Mouse (Mus musculus): Measurements from ENCODE around the gene Rev3l. TPM values are rescaled to one million over a fixed set of nuclear protein-coding genes. Genes with fewer than 3 reads are reported as not detected.

Rev3l gene
- polyA plus RNA-seq (2012; rRNA removed) (6.3 and 10.0 TPM in 2 replicates), polyA plus RNA-seq (2014; fragmentation: Nextera tagmentation; extraction: Ambion mirVana) (4.9 and 5.7 TPM in 2 replicates)

DNA sequence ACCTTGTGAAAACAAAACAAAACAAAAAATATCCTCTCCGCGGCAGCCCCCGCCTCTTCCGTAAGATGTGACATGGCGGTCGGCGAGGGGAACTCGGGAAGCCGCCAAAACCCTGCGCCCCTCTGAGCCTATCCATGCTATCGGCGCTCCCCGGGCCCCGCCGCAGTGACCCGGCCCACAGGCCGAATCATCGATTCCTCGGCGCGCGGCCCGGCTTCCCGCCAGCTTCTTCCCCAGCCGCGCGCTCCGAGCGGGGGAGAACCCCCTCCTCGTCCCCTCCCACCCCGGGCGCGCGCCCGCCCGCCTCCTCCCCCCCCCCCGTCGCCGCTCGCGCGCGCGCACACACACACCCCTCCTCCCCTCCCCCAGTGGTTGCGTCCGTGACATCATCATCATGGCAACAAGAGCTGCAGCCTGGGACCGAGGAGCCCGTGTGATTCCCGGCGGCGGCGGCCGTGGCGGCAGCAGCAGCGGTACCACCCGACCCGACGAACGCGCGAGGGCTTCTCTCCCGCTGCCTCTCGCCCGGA is at the start of gene Rev3l:
Gene Rev3l (plus strand): TSS at position 383 of the 530 bp plus-strand sequence.
- H3K27me3 ChIP-seq (ENCODE audit: control insufficient read depth, insufficient read depth, low read length), result no peaks in the 10 kb centered on the region
- peak within 1 kb of the TSS; percentile 82 for H3K27ac ChIP-seq
- peaks cover 5 to 10% of the 10 kb centered on the region in 2 experiments for H3K4me1 ChIP-seq (replicated peaks; ENCODE audit: control insufficient read depth in 2 of 2, insufficient read depth in 2 of 2, low read length in 1 of 2)
- no peak for TF ChIP-seq EP300 (IDR thresholded peaks at IDR 0.05; ENCODE audit: low read depth)
- no peak for TF ChIP-seq CTCF (IDR thresholded peaks at IDR 0.05; ENCODE audit: low read depth)
- H3K4me3 ChIP-seq (ENCODE audit: insufficient read depth in 1 of 2, low read depth in 2 of 2, low read length in 2 of 2), result peak within 1 kb of the TSS; percentile 96 to 98
- ATAC-seq (ENCODE audit: insufficient read depth) (peak; percentile 79), DNase-seq (ENCODE audit: low read depth in 3 of 3, low spot score in 3 of 3) (peak; percentile 81 to 83 (median 82))
- no peaks in the 10 kb centered on the region for H3K36me3 ChIP-seq (replicated peaks; ENCODE audit: control insufficient read depth, insufficient read depth, low read depth)
- under 1% methylated on average over 48 of the region's 64 CpGs for WGBS (ENCODE audit: insufficient replicate concordance)
- H3K9ac ChIP-seq (replicated peaks), result peak within 1 kb of the TSS; percentile 97
- H3K4me2 ChIP-seq (ENCODE audit: low read depth), result peak within 1 kb of the TSS; percentile 86
- H3K9me3 ChIP-seq (ENCODE audit: control insufficient read depth, low read length), result no peaks in the 10 kb centered on the region

DNA sequence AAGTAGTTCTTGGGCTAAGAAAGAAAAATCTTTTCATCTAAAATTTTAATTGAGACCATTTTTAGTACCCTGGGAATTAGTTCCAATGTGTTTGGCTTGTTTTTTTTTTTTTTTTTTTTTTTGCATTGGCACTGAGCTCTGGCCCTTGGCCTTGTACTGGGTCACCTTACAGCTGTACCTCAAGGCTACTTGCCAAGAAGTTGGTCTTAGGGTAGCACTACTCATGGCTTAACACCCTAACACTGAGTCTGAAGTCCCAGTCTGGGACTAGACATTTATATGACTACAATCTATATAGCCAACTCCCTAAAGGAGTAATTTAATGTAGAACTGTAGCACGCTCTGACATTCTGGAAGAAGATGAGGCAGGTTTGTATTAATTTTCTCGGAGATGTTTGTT is 49.4 kb upstream of the Rev3l start:
- H3K4me2 ChIP-seq (ENCODE audit: low read depth), result no peak overlapping the region
- no peaks in the 10 kb centered on the region for H3K36me3 ChIP-seq (replicated peaks; ENCODE audit: control insufficient read depth, insufficient read depth, low read depth)
- DNase-seq (ENCODE audit: low read depth in 3 of 3, low spot score in 3 of 3) (no peak), ATAC-seq (ENCODE audit: insufficient read depth) (no peak)
- H3K27me3 ChIP-seq (ENCODE audit: control insufficient read depth, insufficient read depth, low read length), result no peaks in the 10 kb centered on the region
- TF ChIP-seq CTCF (IDR thresholded peaks at IDR 0.05; ENCODE audit: low read depth) (no peak), EP300 (IDR thresholded peaks at IDR 0.05; ENCODE audit: low read depth) (no peak)
- WGBS (ENCODE audit: insufficient replicate concordance), result 42% methylated on average over 2 of the region's 2 CpGs
- H3K9ac ChIP-seq (replicated peaks), result no peak overlapping the region
- no peak overlapping the region for H3K4me3 ChIP-seq (ENCODE audit: insufficient read depth in 1 of 2, low read depth in 2 of 2, low read length in 2 of 2)
- no peak overlapping the region for H3K27ac ChIP-seq
- no peaks in the 10 kb centered on the region for H3K9me3 ChIP-seq (ENCODE audit: control insufficient read depth, low read length)
- H3K4me1 ChIP-seq (replicated peaks; ENCODE audit: control insufficient read depth in 2 of 2, insufficient read depth in 2 of 2, low read length in 1 of 2), result no peaks in the 10 kb centered on the region

DNA sequence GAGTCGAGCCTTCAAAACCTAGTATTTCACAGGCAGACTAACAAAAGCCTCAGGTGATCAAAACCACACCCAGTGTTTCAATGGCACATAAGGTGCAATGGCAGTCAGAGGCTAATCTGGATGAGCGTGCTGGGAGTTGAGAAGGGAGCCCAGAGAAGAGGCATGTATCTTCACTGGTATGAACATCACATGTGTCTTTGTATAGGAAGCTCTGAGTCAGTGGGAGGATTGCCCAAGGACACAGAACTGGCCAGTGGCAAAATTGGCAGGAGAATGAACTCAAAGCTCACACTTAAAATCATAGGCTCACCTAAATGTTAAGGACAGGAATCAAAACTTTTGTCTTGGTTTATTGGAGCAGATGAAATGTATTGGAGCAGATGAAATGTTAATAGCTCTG is 48.4 kb upstream of the Rev3l start:
- H3K4me2 ChIP-seq (ENCODE audit: low read depth), result no peak overlapping the region
- no peak overlapping the region for H3K9ac ChIP-seq (replicated peaks)
- TF ChIP-seq EP300 (IDR thresholded peaks at IDR 0.05; ENCODE audit: low read depth), result no peak
- no peak for TF ChIP-seq CTCF (IDR thresholded peaks at IDR 0.05; ENCODE audit: low read depth)
- H3K9me3 ChIP-seq (ENCODE audit: control insufficient read depth, low read length), result no peaks in the 10 kb centered on the region
- 59% methylated on average over 2 of the region's 2 CpGs for WGBS (ENCODE audit: insufficient replicate concordance)
- no peaks in the 10 kb centered on the region for H3K27me3 ChIP-seq (ENCODE audit: control insufficient read depth, insufficient read depth, low read length)
- no peak overlapping the region for H3K4me3 ChIP-seq (ENCODE audit: insufficient read depth in 1 of 2, low read depth in 2 of 2, low read length in 2 of 2)
- H3K36me3 ChIP-seq (replicated peaks; ENCODE audit: control insufficient read depth, insufficient read depth, low read depth), result no peaks in the 10 kb centered on the region
- no peaks in the 10 kb centered on the region for H3K4me1 ChIP-seq (replicated peaks; ENCODE audit: control insufficient read depth in 2 of 2, insufficient read depth in 2 of 2, low read length in 1 of 2)
- DNase-seq (ENCODE audit: low read depth in 3 of 3, low spot score in 3 of 3) (no peak), ATAC-seq (ENCODE audit: insufficient read depth) (no peak)
- no peak overlapping the region for H3K27ac ChIP-seq

DNA sequence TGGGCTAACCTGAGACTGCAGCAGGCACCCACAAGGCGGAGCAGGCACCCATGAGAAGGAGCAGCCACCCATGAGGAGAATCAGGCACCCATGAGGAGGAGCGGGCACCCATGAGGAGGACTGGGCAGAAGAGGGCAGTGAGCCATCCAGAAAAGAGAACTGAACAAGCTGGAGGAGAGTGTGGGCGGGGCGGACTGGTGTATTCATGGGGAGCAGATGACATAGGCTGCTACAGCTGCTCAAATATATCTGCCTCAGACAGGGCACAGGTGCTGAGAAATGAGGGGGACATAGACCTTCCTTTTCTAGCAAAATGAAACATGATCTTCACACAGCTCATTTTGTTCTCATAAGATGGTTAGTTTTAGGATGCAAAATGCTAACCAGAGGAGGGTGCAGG is 45.1 kb upstream of the Rev3l start:
- ATAC-seq (ENCODE audit: insufficient read depth), result no peak
- no peaks in the 10 kb centered on the region for H3K9me3 ChIP-seq (ENCODE audit: control insufficient read depth, low read length)
- H3K4me2 ChIP-seq (ENCODE audit: low read depth), result no peak overlapping the region
- no peak overlapping the region for H3K9ac ChIP-seq (replicated peaks)
- no peak overlapping the region for H3K27ac ChIP-seq
- TF ChIP-seq CTCF (IDR thresholded peaks at IDR 0.05; ENCODE audit: low read depth), result no peak
- no peak for TF ChIP-seq EP300 (IDR thresholded peaks at IDR 0.05; ENCODE audit: low read depth)
- 70% methylated on average over 4 of the region's 4 CpGs for WGBS (ENCODE audit: insufficient replicate concordance)
- no peak for DNase-seq (ENCODE audit: low read depth in 3 of 3, low spot score in 3 of 3)
- H3K36me3 ChIP-seq (replicated peaks; ENCODE audit: control insufficient read depth, insufficient read depth, low read depth), result no peaks in the 10 kb centered on the region
- H3K4me1 ChIP-seq (replicated peaks; ENCODE audit: control insufficient read depth in 2 of 2, insufficient read depth in 2 of 2, low read length in 1 of 2), result no peaks in the 10 kb centered on the region
- H3K4me3 ChIP-seq (ENCODE audit: insufficient read depth in 1 of 2, low read depth in 2 of 2, low read length in 2 of 2), result no peak overlapping the region
- H3K27me3 ChIP-seq (ENCODE audit: control insufficient read depth, insufficient read depth, low read length), result no peaks in the 10 kb centered on the region

DNA sequence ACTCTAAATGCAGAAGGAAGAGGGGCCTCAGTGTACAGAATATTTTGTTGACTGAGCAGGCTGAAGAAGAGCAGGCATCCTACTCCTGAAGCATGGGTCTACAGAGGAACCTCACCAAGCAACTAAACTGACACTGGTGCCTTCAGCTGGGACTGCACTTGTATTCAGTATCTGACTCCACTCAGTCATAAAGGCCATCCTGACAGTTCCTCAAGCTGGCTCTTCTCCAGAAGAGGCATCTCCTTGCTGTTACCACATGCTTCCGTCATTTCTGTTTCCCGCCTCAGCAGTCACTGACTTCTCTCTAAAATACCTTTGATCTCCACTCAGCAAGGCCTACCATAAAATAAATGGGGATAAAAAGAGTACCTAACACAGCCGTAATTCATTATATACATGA is 44.1 kb upstream of the Rev3l start:
- Histone ChIP-seq H3K36me3 (replicated peaks; ENCODE audit: control insufficient read depth, insufficient read depth, low read depth) (no peaks in the 10 kb centered on the region), H3K4me1 (replicated peaks; ENCODE audit: control insufficient read depth in 2 of 2, insufficient read depth in 2 of 2, low read length in 1 of 2) (no peaks in the 10 kb centered on the region), H3K4me2 (ENCODE audit: low read depth) (no peak overlapping the region), H3K9ac (replicated peaks) (no peak overlapping the region), H3K4me3 (ENCODE audit: insufficient read depth in 1 of 2, low read depth in 2 of 2, low read length in 2 of 2) (no peak overlapping the region), H3K27ac (no peak overlapping the region), H3K9me3 (ENCODE audit: control insufficient read depth, low read length) (no peaks in the 10 kb centered on the region), H3K27me3 (ENCODE audit: control insufficient read depth, insufficient read depth, low read length) (no peaks in the 10 kb centered on the region)
- DNase-seq (ENCODE audit: low read depth in 3 of 3, low spot score in 3 of 3) (no peak), ATAC-seq (ENCODE audit: insufficient read depth) (no peak)
- TF ChIP-seq EP300 (IDR thresholded peaks at IDR 0.05; ENCODE audit: low read depth), result no peak
- TF ChIP-seq CTCF (IDR thresholded peaks at IDR 0.05; ENCODE audit: low read depth), result no peak
- WGBS (ENCODE audit: insufficient replicate concordance), result 73% methylated on average over 3 of the region's 3 CpGs

All from liver, embryonic 14.5 days (tissue).